Mouse (Mus musculus): Measurements from ENCODE around the gene Trafd1. TPM values are rescaled to one million over a fixed set of nuclear protein-coding genes. Genes with fewer than 3 reads are reported as not detected.

Trafd1 gene
- total RNA-seq, 2 experiments from 2014 or later: 78.1 to 94.1 TPM

DNA sequence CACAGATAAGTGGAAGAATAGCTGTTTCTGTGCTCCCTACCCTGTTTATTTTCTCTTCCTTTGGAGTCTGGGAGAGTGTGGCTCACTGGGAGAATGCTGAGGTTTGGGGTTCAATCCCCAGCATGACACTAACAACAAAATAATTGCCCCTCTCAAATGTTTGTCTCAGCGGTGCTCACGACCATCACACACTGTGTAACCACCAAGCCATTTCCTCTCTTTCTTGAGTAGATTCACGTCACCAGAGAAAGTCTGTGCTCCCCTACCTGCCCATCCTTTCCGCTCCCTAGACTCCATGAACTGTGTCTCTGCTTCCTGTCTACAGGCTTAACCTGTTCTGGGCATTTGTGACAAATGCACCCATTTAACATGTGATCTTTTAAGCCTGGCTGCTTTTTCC lies 50.0 kb downstream of the Trafd1 start:
- no peak for ATAC-seq (ENCODE audit: poor library complexity, severe bottlenecking)

DNA sequence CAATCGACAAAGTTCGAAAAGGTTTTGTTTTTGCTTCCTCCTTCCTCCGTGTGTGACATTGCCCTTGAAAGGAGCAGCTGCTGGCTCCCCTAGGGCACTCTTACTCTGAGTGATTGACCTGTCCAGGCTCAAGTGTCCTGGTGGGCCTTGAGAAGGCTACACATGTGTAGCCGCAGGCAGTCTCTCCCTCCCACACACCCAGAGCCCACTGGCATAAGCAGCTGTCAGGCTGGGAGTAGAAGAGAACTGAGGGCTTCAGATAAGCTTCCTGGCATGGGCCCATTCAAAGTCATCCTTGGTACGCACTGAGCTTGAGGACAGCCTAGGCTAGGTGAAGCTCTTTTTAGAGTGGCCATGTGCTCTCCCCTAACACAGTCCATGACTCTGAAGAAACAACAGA lies 51.0 kb downstream of the Trafd1 start:
- no peak for ATAC-seq (ENCODE audit: poor library complexity, severe bottlenecking)

DNA sequence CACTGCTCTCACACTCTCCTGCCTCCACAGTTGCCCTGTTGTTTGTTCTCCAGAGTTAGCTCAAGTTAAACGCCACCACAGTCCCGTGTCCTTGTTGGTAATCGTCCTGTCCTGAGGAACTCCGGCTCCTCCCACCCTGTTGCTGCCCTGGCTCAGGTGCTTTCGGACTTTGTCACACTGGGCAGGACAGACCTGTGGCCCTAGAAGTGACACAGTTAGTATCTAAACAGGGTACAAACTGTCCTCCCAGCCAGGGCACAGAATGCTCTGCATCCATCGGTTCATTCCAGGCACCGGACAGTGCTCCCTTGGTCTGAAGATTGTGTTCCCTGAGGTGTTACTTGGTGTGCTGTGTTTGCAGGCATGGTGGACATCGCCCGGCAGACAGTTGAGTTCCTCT lies 51.5 kb downstream of the Trafd1 start:
- ATAC-seq (ENCODE audit: poor library complexity, severe bottlenecking): no peak

DNA sequence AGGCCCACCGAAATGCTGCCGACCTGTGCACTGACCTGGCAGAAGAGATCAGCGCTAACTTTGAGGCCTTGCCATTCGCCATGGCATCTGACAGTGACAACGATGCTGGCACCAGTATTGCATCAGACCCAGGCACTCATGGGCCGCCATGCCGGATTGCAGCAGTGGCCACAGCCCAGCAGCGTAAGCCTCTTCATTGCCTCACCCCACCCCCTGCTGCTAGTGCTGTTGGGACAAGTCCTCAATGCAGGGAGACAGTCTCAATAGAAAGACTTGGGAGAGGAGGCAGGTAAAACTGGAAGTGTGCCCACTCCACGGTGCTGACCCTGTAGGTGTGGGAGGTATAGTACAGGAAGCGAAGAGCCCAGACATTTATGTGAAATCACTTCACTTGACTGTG lies 53.7 kb downstream of the Trafd1 start:
- ATAC-seq (ENCODE audit: poor library complexity, severe bottlenecking): no peak

DNA sequence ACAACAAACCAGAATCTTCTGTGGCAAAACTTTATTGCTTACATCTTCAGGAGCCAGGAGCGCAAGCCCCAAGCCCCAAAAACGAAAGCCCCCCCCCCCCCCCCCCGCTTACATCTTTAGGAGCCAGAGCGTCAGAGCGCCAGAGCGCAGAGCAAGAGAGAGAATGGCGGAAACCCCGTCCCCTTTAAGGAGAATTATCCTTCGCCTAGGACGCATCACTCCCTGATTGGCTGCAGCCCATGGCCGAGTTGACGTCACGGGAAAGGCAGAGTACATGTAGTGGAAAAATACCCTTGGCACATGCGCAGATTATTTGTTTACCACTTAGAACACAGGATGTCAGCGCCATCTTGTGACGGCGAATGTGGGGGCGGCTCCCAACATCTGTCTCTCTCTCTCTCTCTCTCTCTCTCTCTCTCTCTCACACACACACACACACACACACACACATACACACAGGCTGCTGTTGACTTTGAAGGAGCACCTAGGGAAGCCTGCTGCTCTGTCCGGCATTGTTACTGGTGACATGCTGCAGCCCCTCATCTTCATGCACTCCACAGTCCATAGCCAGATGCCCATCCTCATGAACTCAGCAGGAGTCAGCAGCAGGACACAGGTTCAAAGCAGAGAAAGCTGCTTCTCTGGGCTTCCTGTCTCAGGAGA lies 55.1 kb downstream of the Trafd1 start:
- ATAC-seq (ENCODE audit: poor library complexity, severe bottlenecking): peak; percentile 55

DNA sequence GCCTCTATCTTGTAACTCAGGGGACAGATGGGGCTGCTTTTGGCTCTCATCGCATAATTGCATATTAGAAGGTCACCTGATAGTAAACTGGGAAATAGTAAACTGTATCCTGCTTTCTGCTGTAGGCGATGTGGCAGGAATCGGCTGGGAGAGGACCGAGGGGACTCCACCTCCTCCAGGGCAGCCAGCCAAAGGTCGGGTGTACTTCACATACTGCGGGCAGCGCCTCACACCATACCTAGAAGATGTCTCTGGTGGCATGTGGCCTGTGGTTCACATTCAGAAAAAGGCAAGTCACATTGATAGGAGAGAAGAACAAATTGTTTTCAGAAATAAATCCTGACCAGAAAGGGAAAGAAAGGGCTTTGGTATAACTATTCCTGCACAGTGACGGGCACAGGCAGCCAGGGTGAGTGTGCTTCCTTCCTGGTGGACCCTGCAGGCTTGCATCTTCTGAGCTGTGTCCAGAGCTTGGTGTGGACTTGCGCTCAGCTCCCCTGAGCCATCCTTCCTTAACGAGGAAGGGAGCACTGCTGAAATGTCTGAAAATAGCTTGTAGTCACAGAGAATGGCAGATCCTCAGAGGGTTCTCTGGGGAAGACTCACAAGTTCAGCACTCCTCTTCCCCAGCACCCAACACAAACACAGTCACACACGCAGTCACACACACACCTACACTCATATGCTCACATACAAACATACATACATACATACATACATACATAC lies 55.9 kb downstream of the Trafd1 start:
- ATAC-seq (ENCODE audit: poor library complexity, severe bottlenecking): 0 out of 2 replicates have a peak, but pooled peaks have one; percentile 29

DNA sequence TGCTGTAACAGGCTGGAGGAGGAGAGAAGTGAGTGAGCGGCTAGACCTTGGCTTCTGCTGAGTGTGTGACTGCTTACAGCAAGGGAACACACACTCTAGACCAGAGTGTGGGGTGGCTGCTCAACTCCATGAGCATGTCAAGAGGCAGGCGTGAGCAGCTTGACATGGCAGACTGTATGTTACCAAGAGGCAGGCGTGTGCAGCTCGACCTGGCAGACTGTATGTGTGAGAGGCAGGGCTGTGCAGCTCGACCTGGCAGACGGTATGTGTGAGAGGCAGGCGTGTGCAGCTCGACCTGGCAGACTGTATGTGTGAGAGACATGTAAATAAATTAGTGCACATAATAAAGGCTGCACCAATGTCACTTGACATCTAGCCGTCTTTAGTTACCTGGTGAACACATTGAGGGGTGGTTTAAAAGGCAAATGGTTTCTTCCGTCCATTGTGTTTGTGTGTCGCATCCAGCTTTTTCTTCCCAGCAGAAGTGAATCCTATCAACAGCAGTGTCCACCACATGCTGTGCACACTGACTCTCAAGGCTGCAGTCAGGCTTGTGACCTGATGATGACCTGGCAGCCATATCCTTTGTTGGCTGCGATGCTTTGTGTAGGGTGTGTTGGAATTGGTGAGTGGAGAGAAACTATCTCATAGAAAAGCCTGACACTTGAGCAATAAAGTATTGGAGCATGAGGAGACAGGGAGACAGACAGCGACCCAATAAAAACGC lies 59.2 kb downstream of the Trafd1 start:
- ATAC-seq (ENCODE audit: poor library complexity, severe bottlenecking): no peak

Other genes with a start within 250 kb of the Trafd1 start
- 20.1 and 20.2 TPM in 2 replicates for gene Ptpn11, start 194.2 kb downstream of the Trafd1 start, total RNA-seq (2015)
- gene Ptpn11, start 194.2 kb downstream of the Trafd1 start, total RNA-seq (2017): 37.8 and 40.9 TPM in 2 replicates
- gene Rpl6, start 181.2 kb downstream of the Trafd1 start, total RNA-seq (2015): 1,545 and 1,566 TPM in 2 replicates
- 945 and 954 TPM in 2 replicates for gene Rpl6, start 181.2 kb downstream of the Trafd1 start, total RNA-seq (2017)
- gene Hectd4, start 165.4 kb downstream of the Trafd1 start, total RNA-seq (2015): 12.0 and 17.0 TPM in 2 replicates
- 8.6 and 15.2 TPM in 2 replicates for gene Hectd4, start 165.4 kb downstream of the Trafd1 start, total RNA-seq (2017)
- gene Naa25, start 12.3 kb upstream of the Trafd1 start, total RNA-seq (2015): 13.3 and 17.9 TPM in 2 replicates
- gene Naa25, start 12.3 kb upstream of the Trafd1 start, total RNA-seq (2017): 25.6 and 32.2 TPM in 2 replicates
- gene Tmem116, start 66.3 kb upstream of the Trafd1 start, total RNA-seq (2015): not detected in 2 replicates
- gene Tmem116, start 66.3 kb upstream of the Trafd1 start, total RNA-seq (2017): not detected in 2 replicates
- 266 and 273 TPM in 2 replicates for gene Erp29, start 66.9 kb upstream of the Trafd1 start, total RNA-seq (2015)
- 936 and 1,238 TPM in 2 replicates for gene Erp29, start 66.9 kb upstream of the Trafd1 start, total RNA-seq (2017)
- gene Adam1b, start 117.8 kb upstream of the Trafd1 start, total RNA-seq (2015): not detected in 2 replicates
- gene Adam1b, start 117.8 kb upstream of the Trafd1 start, total RNA-seq (2017): 0.24 TPM in 1 of 2 replicates, not detected in the other
- 2.1 and 3.1 TPM in 2 replicates for gene Adam1a, start 159.8 kb upstream of the Trafd1 start, total RNA-seq (2015)
- gene Adam1a, start 159.8 kb upstream of the Trafd1 start, total RNA-seq (2017): 2.2 and 3.1 TPM in 2 replicates
- gene Gm42878, start 159.8 kb upstream of the Trafd1 start, total RNA-seq (2015): not detected in 2 replicates
- not detected in 2 replicates for gene Gm42878, start 159.8 kb upstream of the Trafd1 start, total RNA-seq (2017)
- gene Mapkapk5, start 160.3 kb upstream of the Trafd1 start, total RNA-seq (2015): 105 and 106 TPM in 2 replicates
- 99.1 and 108 TPM in 2 replicates for gene Mapkapk5, start 160.3 kb upstream of the Trafd1 start, total RNA-seq (2017)
- 137 and 142 TPM in 2 replicates for gene Aldh2, start 208.2 kb upstream of the Trafd1 start, total RNA-seq (2015)
- 505 and 509 TPM in 2 replicates for gene Aldh2, start 208.2 kb upstream of the Trafd1 start, total RNA-seq (2017)
- 1.1 and 5.4 TPM in 2 replicates for gene Acad12, start 233.3 kb upstream of the Trafd1 start, total RNA-seq (2015)
- 2.1 and 5.5 TPM in 2 replicates for gene Acad12, start 233.3 kb upstream of the Trafd1 start, total RNA-seq (2017)

Measured in megakaryocyte, adult 5-6 weeks (primary cell).